Mouse (Mus musculus) MN1 (cell line): ENCODE results near the gene Dnah14.

Experiments used
- DNase-seq: peaks from one replicate; pipeline ENCODE4 v3.0.0-alpha.2; 2016; ENCODE audit warnings: low spot score

Gene Dnah14

GRCm38 (mm10) chr1:181576322-181576721 lies at the start of gene Dnah14:
TSS of gene Dnah14 (plus strand) at chr1:181576559.
- no peak for DNase-seq

GRCm38 (mm10) chr1:181529368-181529767 lies 47.0 kb upstream of the Dnah14 start:
- DNase-seq = no peak

- no peak for DNase-seq
Measured at GRCm38 (mm10) chr1:181535165-181535873, 41.0 kb upstream of the Dnah14 start.

GRCm38 (mm10) chr1:181537627-181538525 lies 38.5 kb upstream of the Dnah14 start:
- DNase-seq = no peak

GRCm38 (mm10) chr1:181539846-181540769 lies 36.3 kb upstream of the Dnah14 start:
- no peak for DNase-seq

GRCm38 (mm10) chr1:181543711-181544383 lies 32.5 kb upstream of the Dnah14 start:
- peak; percentile 25 for DNase-seq

GRCm38 (mm10) chr1:181545044-181545772 lies 31.2 kb upstream of the Dnah14 start:
- DNase-seq = peak; percentile 79

- DNase-seq = no peak
Measured at GRCm38 (mm10) chr1:181549987-181550386, 26.4 kb upstream of the Dnah14 start.

GRCm38 (mm10) chr1:181550826-181551225 lies 25.5 kb upstream of the Dnah14 start:
- DNase-seq = no peak

GRCm38 (mm10) chr1:181552533-181553410 lies 23.6 kb upstream of the Dnah14 start:
- no peak for DNase-seq

GRCm38 (mm10) chr1:181555475-181555874 lies 20.9 kb upstream of the Dnah14 start:
- no peak for DNase-seq

GRCm38 (mm10) chr1:181559655-181560054 lies 16.7 kb upstream of the Dnah14 start:
- DNase-seq = no peak

- DNase-seq = no peak
Measured at GRCm38 (mm10) chr1:181560325-181560724, 16.0 kb upstream of the Dnah14 start.

GRCm38 (mm10) chr1:181560896-181561767 lies 15.2 kb upstream of the Dnah14 start:
- no peak for DNase-seq

- DNase-seq = no peak
Measured at GRCm38 (mm10) chr1:181561768-181562444, 14.5 kb upstream of the Dnah14 start.

- DNase-seq = no peak
Measured at GRCm38 (mm10) chr1:181569447-181569846, 6.9 kb upstream of the Dnah14 start.

- no peak for DNase-seq
Measured at GRCm38 (mm10) chr1:181583152-181583551, 6.8 kb downstream of the Dnah14 start.

GRCm38 (mm10) chr1:181589116-181589515 lies 12.8 kb downstream of the Dnah14 start:
- DNase-seq = no peak
